Mouse (Mus musculus) adrenal gland, postnatal 25 days (tissue): Measurements from ENCODE around the gene Gm12887. TPM values are rescaled to one million over a fixed set of nuclear protein-coding genes. Genes with fewer than 3 reads are reported as not detected.

Experiments
- DNase-seq: peaks from one replicate; pipeline ENCODE4 v3.0.0; 2021; ENCODE audit warnings: mixed read lengths
- long read RNA-seq: library from polyadenylated mRNA; stranded (forward); transcript quantifications from one replicate; pipeline ENCODE4 v2.0.0, GENCODE M21; 2021
- total RNA-seq: library from RNA; stranded (reverse); gene quantifications from 2 replicates; pipeline ENCODE4 v1.2.3, GENCODE M21; 2021

Gm12887 gene
- total RNA-seq, result not detected in 2 replicates
- long read RNA-seq, result 0 reads

DNA sequence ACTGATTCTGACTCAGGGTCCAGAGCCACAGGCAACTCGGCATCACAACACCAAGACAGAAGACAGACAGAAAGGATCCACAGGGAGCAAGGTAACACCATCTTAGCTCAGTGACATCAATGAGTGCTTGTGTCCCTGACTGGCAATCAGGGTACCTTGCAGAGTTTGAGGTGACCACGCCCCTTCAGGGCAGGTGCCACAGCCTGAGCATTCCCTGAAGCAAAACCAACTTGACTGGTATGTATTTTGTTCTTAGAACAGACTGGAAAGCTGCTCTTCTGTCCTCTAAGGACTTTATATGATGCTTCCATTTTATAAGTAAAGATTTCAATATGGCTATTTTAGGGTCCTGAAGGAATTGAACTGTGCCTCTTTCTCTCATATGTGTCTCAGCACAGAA is at the start of gene Gm12887:
Gene Gm12887 (minus strand): TSS at position 101 of the 400 bp plus-strand sequence.
- no peak for DNase-seq

DNA sequence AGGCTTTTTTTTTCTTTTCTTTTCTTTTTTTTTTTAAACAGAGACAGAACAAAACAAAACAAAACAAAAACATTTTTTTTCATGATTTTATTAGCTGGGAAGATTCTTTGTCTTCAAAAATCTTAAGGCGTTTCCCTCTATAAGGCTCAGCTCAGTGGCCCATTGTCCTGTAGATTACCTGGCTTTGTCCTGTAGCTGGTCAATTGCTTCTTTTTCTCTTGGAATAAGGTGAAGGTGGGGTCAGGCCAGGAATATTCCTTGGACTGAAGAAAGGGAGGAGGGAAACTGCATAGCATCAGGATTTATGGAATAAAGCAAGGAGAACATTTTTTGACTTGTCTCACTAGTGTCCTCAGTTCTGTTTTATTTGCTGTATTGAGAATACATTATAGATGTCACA is 35.1 kb upstream of the Gm12887 start:
- DNase-seq, result no peak

Other genes with a start within 250 kb of the Gm12887 start
- not detected in 2 replicates for gene Gm12886, start 199.0 kb downstream of the Gm12887 start, total RNA-seq